Mouse (Mus musculus): ENCODE data around the gene Ppp2r5c. TPM values are rescaled to one million over a fixed set of nuclear protein-coding genes. Genes with fewer than 3 reads are reported as not detected.
A peak's percentile ranks its signal among the peaks of the same experiment; 100 is the strongest.

The Ppp2r5c gene
- polyA plus RNA-seq, 1 experiment from 2014 or later: 180 TPM

DNA sequence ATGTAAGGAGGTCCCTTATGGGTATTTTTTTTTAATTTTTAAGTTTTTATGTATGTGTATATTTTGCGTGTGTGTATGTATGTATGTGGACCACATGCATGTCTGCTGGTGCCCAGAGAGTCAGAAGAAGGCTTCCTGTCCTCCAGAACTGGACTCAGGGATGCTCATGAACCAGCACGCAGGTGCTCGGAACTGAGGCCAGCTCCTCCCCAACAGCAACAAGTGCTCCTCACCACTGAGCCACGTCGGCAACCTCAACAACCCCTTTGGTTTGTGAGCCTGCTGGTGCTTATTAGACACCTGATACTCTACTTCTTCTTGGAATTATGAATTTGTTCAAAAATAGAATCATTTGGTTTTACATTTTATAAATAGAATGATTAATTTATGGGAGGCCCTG, 39.9 kb downstream of the Ppp2r5c start:
- no peak for ATAC-seq (ENCODE audit: insufficient read depth)
- no peak for DNase-seq
- H3K27ac ChIP-seq (ENCODE audit: low read depth): no peak overlapping the region

DNA sequence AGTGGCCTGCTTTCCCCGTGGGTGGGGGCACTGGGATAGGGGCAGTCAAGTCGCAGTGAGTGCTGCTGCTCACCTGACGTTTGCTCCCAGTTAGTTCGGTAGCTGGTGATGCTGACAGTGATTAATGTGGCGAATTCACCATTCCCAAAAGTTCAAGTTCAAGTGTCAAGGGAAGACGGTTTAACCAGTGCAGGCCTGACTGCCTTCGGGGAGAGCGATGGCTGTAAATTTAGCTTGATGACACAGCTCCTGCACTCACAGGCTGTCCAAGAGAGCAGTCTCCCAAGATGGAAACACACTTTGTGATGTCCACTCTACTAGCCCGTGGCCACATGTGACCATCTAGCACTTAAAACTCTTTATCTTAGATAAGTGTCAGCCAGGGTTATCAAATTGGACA, 41.1 kb downstream of the Ppp2r5c start:
- Histone ChIP-seq H3K4me2 (peak overlapping the region; percentile 94; the same call in 1 of the 2 replicates), H3K9me3 (ENCODE audit: low read depth, low read length) (no peaks in the 10 kb centered on the region), H3K36me3 (ENCODE audit: insufficient read depth) (0 out of 2 replicates have a peak, but pooled peaks cover 19% of the 10 kb centered on the region), H3K27ac (ENCODE audit: low read depth) (no peak overlapping the region), H3K27me3 (ENCODE audit: insufficient read depth, low read length) (no peaks in the 10 kb centered on the region), H3K4me3 (ENCODE audit: low read depth, low read length) (no peak overlapping the region), H3K9ac (no peak overlapping the region), H3K4me1 (ENCODE audit: insufficient read depth) (peaks cover 17% of the 10 kb centered on the region)
- TF ChIP-seq CTCF (IDR thresholded peaks at IDR 0.05; ENCODE audit: low read depth): no peak
- WGBS: 43% methylated on average over 9 of the region's 9 CpGs
- no peak for DNase-seq
- ATAC-seq (ENCODE audit: insufficient read depth): no peak

More for the DNA sequence above, 39.9 kb downstream of the Ppp2r5c start:
- Histone ChIP-seq H3K4me3 (ENCODE audit: low read depth, low read length) (peak overlapping the region; percentile 52), H3K36me3 (ENCODE audit: insufficient read depth) (peaks cover 22% of the 10 kb centered on the region; the same call in 1 of the 2 replicates), H3K9ac (peak overlapping the region; percentile 87), H3K9me3 (ENCODE audit: low read depth, low read length) (no peaks in the 10 kb centered on the region), H3K4me2 (peak overlapping the region; percentile 94), H3K4me1 (ENCODE audit: insufficient read depth) (peaks cover 17% of the 10 kb centered on the region), H3K27me3 (ENCODE audit: insufficient read depth, low read length) (no peaks in the 10 kb centered on the region)
- TF ChIP-seq CTCF (IDR thresholded peaks at IDR 0.05; ENCODE audit: low read depth): no peak
- 74% methylated on average over 5 of the region's 5 CpGs for WGBS

DNA sequence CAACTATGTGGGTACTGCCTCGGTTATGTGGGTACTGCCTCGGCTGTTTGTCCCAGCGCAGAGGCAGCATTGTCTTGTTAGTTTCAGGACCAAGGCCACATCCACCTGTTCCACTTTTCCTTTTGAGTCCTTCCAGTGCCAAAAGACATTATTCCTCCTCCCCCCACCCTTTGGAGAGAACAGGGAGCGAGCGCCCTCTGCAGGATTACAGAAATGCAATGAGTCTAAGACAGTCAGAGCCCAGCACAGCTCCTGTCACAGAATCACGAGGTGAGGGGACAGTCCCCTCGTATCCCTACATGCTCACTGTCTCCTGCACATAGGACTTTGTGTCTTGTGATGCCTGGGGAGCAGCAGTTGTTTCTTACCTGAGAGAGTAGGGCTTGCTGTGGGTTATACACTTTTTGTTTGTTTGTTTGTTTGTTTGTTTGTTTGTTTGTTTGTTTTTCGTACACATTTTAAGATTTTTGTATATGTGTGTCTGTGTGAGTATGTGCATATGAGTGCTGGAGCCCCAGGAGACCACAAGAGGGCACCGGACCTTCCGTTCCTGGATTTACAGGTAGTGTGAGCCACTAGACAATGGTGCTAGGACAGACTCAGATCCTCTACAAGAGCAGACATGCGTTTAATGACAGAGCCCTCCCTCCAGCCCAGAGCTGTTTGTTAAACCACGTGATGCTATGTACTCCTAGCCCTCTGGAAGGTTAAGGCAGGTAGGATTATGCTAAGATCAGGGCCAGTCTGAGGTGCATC, 43.2 kb downstream of the Ppp2r5c start:
- no peaks in the 10 kb centered on the region for H3K9me3 ChIP-seq (ENCODE audit: low read depth, low read length)
- H3K4me2 ChIP-seq: no peak overlapping the region
- no peak for DNase-seq
- H3K4me1 ChIP-seq (ENCODE audit: insufficient read depth): peaks cover 14% of the 10 kb centered on the region
- no peak overlapping the region for H3K27ac ChIP-seq (ENCODE audit: low read depth)
- WGBS: 91% methylated on average over 12 of the region's 12 CpGs
- no peak for ATAC-seq (ENCODE audit: insufficient read depth)
- H3K9ac ChIP-seq: no peak overlapping the region
- H3K4me3 ChIP-seq (ENCODE audit: low read depth, low read length): no peak overlapping the region
- TF ChIP-seq CTCF (IDR thresholded peaks at IDR 0.05; ENCODE audit: low read depth): no peak; the same call in 1 of the 2 replicates
- 0 out of 2 replicates have a peak, but pooled peaks cover 17% of the 10 kb centered on the region for H3K36me3 ChIP-seq (ENCODE audit: insufficient read depth)
- H3K27me3 ChIP-seq (ENCODE audit: insufficient read depth, low read length): no peaks in the 10 kb centered on the region

DNA sequence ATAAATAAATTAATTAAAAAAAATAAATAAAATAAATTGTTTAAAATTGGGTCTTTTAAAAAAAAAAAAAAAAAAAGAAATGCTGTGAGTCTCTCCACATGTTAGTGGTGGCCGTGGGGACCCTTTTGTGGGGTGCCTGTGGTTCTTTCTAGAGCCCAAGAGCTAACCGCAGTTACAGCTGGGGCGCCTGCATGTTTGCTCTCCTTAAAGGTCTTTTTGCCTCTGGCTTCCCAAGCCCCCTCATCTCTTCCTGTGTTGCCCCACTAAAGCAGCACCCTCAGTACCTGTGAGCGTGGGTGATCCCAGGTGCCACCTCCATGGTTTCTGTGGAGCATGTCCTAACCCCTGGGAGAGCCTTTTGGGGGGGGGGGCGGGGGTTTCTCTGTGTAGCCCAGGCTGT, 45.5 kb downstream of the Ppp2r5c start:
- TF ChIP-seq CTCF (IDR thresholded peaks at IDR 0.05; ENCODE audit: low read depth): no peak
- WGBS: 90% methylated on average over 5 of the region's 5 CpGs
- ATAC-seq (ENCODE audit: insufficient read depth) (no peak), DNase-seq (no peak)
- no peaks in the 10 kb centered on the region for H3K27me3 ChIP-seq (ENCODE audit: insufficient read depth, low read length)
- H3K27ac ChIP-seq (ENCODE audit: low read depth): no peak overlapping the region
- no peak overlapping the region for H3K4me2 ChIP-seq
- H3K4me3 ChIP-seq (ENCODE audit: low read depth, low read length): no peak overlapping the region
- peaks cover 6% of the 10 kb centered on the region for H3K4me1 ChIP-seq (ENCODE audit: insufficient read depth)
- H3K36me3 ChIP-seq (ENCODE audit: insufficient read depth): 0 out of 2 replicates have a peak, but pooled peaks cover 16% of the 10 kb centered on the region
- no peaks in the 10 kb centered on the region for H3K9me3 ChIP-seq (ENCODE audit: low read depth, low read length)
- H3K9ac ChIP-seq: no peak overlapping the region

DNA sequence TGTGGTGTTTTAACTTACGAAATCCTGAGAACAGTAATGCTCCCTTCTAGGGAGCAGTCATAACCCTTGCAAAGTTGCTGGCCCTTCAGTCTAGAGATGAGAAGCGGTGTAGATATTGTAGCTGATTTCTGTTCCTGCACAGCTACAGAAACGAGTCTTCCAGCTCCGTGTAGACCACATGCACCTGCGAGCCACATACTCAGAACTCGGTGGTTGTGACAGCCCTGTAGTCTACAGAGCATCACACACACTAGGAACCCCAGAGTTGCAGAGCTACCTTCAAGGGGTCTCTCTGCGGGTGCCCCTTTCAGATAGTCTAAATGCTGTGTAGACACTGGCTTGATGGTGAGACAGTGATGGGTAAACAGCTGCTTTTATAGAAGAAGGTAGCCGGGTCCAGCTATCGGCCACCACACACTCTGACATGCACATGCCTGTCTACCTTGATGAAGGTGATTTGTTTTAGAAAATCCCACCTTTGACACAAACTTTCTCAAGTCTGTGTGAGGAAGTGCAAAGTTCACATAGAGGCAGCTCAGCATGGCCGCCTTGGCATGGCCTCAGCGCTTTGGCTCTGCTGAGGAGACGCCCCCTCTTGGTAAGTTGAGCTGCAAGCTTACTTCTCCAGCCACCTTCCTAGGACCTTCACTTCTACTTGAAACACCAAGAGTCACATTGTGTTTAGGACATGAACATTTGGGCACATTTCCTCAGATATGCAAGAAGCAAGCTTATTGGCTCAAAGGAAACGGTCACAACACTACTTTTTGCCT, 46.9 kb downstream of the Ppp2r5c start:
- H3K27me3 ChIP-seq (ENCODE audit: insufficient read depth, low read length): no peaks in the 10 kb centered on the region
- H3K9ac ChIP-seq: no peak overlapping the region
- WGBS: 93% methylated on average over 13 of the region's 13 CpGs
- H3K4me3 ChIP-seq (ENCODE audit: low read depth, low read length): no peak overlapping the region
- TF ChIP-seq CTCF (IDR thresholded peaks at IDR 0.05; ENCODE audit: low read depth): no peak
- H3K9me3 ChIP-seq (ENCODE audit: low read depth, low read length): no peaks in the 10 kb centered on the region
- H3K4me1 ChIP-seq (ENCODE audit: insufficient read depth): no peaks in the 10 kb centered on the region
- no peak overlapping the region for H3K27ac ChIP-seq (ENCODE audit: low read depth)
- H3K4me2 ChIP-seq: no peak overlapping the region
- DNase-seq (no peak), ATAC-seq (ENCODE audit: insufficient read depth) (no peak)
- H3K36me3 ChIP-seq (ENCODE audit: insufficient read depth): 0 out of 2 replicates have a peak, but pooled peaks cover 4% of the 10 kb centered on the region

DNA sequence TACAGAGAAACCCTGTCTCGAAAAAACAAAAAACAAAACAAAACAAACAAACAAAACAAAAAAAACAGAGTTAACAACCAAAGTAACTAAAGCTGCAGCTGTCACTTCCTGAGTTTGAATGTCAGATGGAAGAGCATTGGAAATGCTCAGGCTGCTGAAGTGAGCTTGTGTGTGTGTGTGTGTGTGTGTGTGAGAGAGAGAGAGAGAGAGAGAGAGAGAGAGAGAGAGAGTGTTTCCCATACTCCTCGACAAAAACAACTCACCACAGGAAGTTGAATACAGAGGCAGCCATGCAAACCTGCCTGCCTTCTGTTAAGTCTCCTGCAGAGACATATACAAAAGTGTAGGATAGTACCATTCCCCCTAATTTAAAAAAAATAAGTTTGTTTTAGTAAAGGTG, 47.9 kb downstream of the Ppp2r5c start:
- H3K4me1 ChIP-seq (ENCODE audit: insufficient read depth): no peaks in the 10 kb centered on the region
- DNase-seq (no peak), ATAC-seq (ENCODE audit: insufficient read depth) (no peak)
- no peak for TF ChIP-seq CTCF (IDR thresholded peaks at IDR 0.05; ENCODE audit: low read depth)
- H3K4me2 ChIP-seq: no peak overlapping the region
- 72% methylated on average over 2 of the region's 2 CpGs for WGBS
- no peak overlapping the region for H3K27ac ChIP-seq (ENCODE audit: low read depth)
- H3K36me3 ChIP-seq (ENCODE audit: insufficient read depth): no peaks in the 10 kb centered on the region
- H3K4me3 ChIP-seq (ENCODE audit: low read depth, low read length): no peak overlapping the region
- no peak overlapping the region for H3K9ac ChIP-seq
- H3K27me3 ChIP-seq (ENCODE audit: insufficient read depth, low read length): no peaks in the 10 kb centered on the region
- no peaks in the 10 kb centered on the region for H3K9me3 ChIP-seq (ENCODE audit: low read depth, low read length)

DNA sequence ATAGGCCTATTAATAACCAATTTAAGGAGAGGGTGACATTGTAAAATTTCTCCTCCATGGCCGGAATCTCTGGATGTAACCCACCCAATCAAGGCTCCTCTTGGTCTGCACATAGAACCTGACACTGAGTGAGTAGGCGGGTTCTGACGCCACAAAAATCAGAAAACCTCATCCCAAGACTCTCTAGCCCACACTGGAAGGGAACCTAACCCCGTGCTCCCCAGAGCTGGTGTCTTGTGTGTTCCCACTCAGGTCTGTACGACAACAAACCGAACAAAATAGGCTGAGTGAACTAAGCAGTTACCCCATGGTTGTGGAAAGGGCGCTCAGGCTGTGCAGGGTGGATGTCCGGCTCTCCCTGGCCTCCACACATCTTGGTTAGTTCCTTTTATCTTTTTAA, 48.3 kb downstream of the Ppp2r5c start:
- no peak overlapping the region for H3K4me3 ChIP-seq (ENCODE audit: low read depth, low read length)
- H3K36me3 ChIP-seq (ENCODE audit: insufficient read depth): no peaks in the 10 kb centered on the region
- TF ChIP-seq CTCF (IDR thresholded peaks at IDR 0.05; ENCODE audit: low read depth): no peak
- ATAC-seq (ENCODE audit: insufficient read depth) (no peak), DNase-seq (no peak)
- no peaks in the 10 kb centered on the region for H3K9me3 ChIP-seq (ENCODE audit: low read depth, low read length)
- H3K4me2 ChIP-seq: no peak overlapping the region
- no peaks in the 10 kb centered on the region for H3K27me3 ChIP-seq (ENCODE audit: insufficient read depth, low read length)
- 93% methylated on average over 8 of the region's 8 CpGs for WGBS
- no peaks in the 10 kb centered on the region for H3K4me1 ChIP-seq (ENCODE audit: insufficient read depth)
- H3K9ac ChIP-seq: no peak overlapping the region
- no peak overlapping the region for H3K27ac ChIP-seq (ENCODE audit: low read depth)

Measured in lung, embryonic 14.5 days (tissue).